Mouse (Mus musculus): ENCODE results near the gene Gimap1.

The Gimap1 gene

GRCm38 (mm10) chr6:48738961-48739779, at the start of gene Gimap1:
TSS of gene Gimap1 (plus strand) at chr6:48739054.
- DNase-seq: peak; percentile 52 to 59

- DNase-seq: no peak
These were observed 49.5 kb upstream of the Gimap1 start for GRCm38 (mm10) chr6:48689320-48689719.

GRCm38 (mm10) chr6:48692962-48693361, 45.9 kb upstream of the Gimap1 start:
- DNase-seq: no peak

GRCm38 (mm10) chr6:48696830-48697554, 41.9 kb upstream of the Gimap1 start:
- no peak for DNase-seq

- DNase-seq: no peak
These were observed 41.3 kb upstream of the Gimap1 start for GRCm38 (mm10) chr6:48697555-48697930.

GRCm38 (mm10) chr6:48698066-48698856, 40.6 kb upstream of the Gimap1 start:
- no peak for DNase-seq

- no peak for DNase-seq
These were observed 40.0 kb upstream of the Gimap1 start for GRCm38 (mm10) chr6:48698888-48699287.

GRCm38 (mm10) chr6:48700251-48701075, 38.4 kb upstream of the Gimap1 start:
- DNase-seq: peak; percentile 53 to 70

- DNase-seq: no peak
These were observed 36.7 kb upstream of the Gimap1 start for GRCm38 (mm10) chr6:48702146-48702545.

GRCm38 (mm10) chr6:48702601-48703000, 36.3 kb upstream of the Gimap1 start:
- no peak for DNase-seq

GRCm38 (mm10) chr6:48704146-48704545, 34.7 kb upstream of the Gimap1 start:
- DNase-seq: no peak

- no peak for DNase-seq
These were observed 32.7 kb upstream of the Gimap1 start for GRCm38 (mm10) chr6:48706130-48706529.

- DNase-seq: no peak
These were observed 20.4 kb upstream of the Gimap1 start, which contains the start of the genes Gm28053 and Gimap7 for GRCm38 (mm10) chr6:48718455-48718854. TSS of gene Gm28053 (plus strand) at chr6:48718607. TSS of gene Gimap7 (plus strand) at chr6:48718621.

GRCm38 (mm10) chr6:48720326-48720725, 18.5 kb upstream of the Gimap1 start:
- DNase-seq: no peak

GRCm38 (mm10) chr6:48723468-48723867, 15.4 kb upstream of the Gimap1 start:
- DNase-seq: no peak

GRCm38 (mm10) chr6:48725476-48725875, 13.4 kb upstream of the Gimap1 start:
- DNase-seq: peak; percentile 73 to 89

- no peak for DNase-seq
These were observed 11.1 kb upstream of the Gimap1 start for GRCm38 (mm10) chr6:48727761-48728160.

GRCm38 (mm10) chr6:48732864-48733304, 6.0 kb upstream of the Gimap1 start:
- DNase-seq: peak; percentile 32 to 33

GRCm38 (mm10) chr6:48733660-48734059, 5.2 kb upstream of the Gimap1 start:
- no peak for DNase-seq

GRCm38 (mm10) chr6:48737053-48737452, 1.8 kb upstream of the Gimap1 start:
- DNase-seq: no peak

- no peak for DNase-seq
These were observed 1.2 kb upstream of the Gimap1 start for GRCm38 (mm10) chr6:48737688-48738087.

GRCm38 (mm10) chr6:48739780-48740055, 864 bp downstream of the Gimap1 start:
- no peak for DNase-seq

All from lung, adult 18-20 months (tissue).